Mouse (Mus musculus) erythroblast, embryonic 14.5 days (primary cell): ENCODE data around the gene Ccdc61. TPM values are rescaled to one million over a fixed set of nuclear protein-coding genes. Genes with fewer than 3 reads are reported as not detected.

Source experiments
- H3K27me3 ChIP-seq: 2 replicates; pipeline ENCODE4 v1.6.1; 2012; ENCODE audit warnings: inconsistent platforms; ENCODE audit not compliant: control insufficient read depth
- H3K36me3 ChIP-seq: 2 replicates; pipeline ENCODE4 v1.6.1; 2012; ENCODE audit warnings: mild to moderate bottlenecking, inconsistent platforms; ENCODE audit not compliant: control insufficient read depth
- H3K4me1 ChIP-seq: 2 replicates; pipeline ENCODE4 v1.6.1; 2012; ENCODE audit warnings: inconsistent platforms; ENCODE audit not compliant: control insufficient read depth
- H3K4me3 ChIP-seq: replicated peaks from 2 replicates; pipeline ENCODE3; 2012; ENCODE audit warnings: moderate library complexity, mild to moderate bottlenecking, inconsistent platforms
- H3K9me3 ChIP-seq: 2 replicates; pipeline ENCODE4 v1.6.1; 2012; ENCODE audit warnings: low read length, inconsistent platforms, mixed read lengths; ENCODE audit not compliant: control insufficient read depth
- GATA1 ChIP-seq: IDR thresholded peaks from 2 replicates; pipeline ENCODE4 v1.6.1; 2012; ENCODE audit warnings: low read length, inconsistent platforms, mixed read lengths
- TAL1 ChIP-seq: IDR thresholded peaks from 3 replicates; pipeline ENCODE4 v1.6.1; 2012; ENCODE audit warnings: low read length, inconsistent platforms, mixed read lengths
- polyA plus RNA-seq: library from polyadenylated mRNA; stranded (reverse); fragments of >175 nt; gene quantifications from 2 replicates; pipeline ENCODE4 v1.2.3, GENCODE M21; 2012

Ccdc61 gene
- 3.1 and 4.5 TPM in 2 replicates for polyA plus RNA-seq

- Histone ChIP-seq H3K9me3 (no peaks in the 10 kb centered on the region), H3K4me3 (peak within 1 kb of the TSS; percentile 78), H3K27me3 (peaks cover 5% of the 10 kb centered on the region; the same call in 1 of the 2 replicates), H3K36me3 (peaks cover 8% of the 10 kb centered on the region), H3K4me1 (peaks cover 29% of the 10 kb centered on the region)
- TF ChIP-seq GATA1 (no peak), TAL1 (no peak)
Measured at GRCm38 (mm10) chr7:18910241-18910831, at the start of gene Ccdc61. Gene Ccdc61, minus strand, starts transcription at chr7:18910415.

GRCm38 (mm10) chr7:18959446-18959845, 49.2 kb upstream of the Ccdc61 start:
- H3K9me3 ChIP-seq, result peaks cover 7% of the 10 kb centered on the region; the same call in 1 of the 2 replicates
- no peaks in the 10 kb centered on the region; the same call in 1 of the 2 replicates for H3K4me1 ChIP-seq
- no peak for TF ChIP-seq GATA1
- TF ChIP-seq TAL1, result no peak
- H3K4me3 ChIP-seq, result no peak overlapping the region
- no peaks in the 10 kb centered on the region for H3K36me3 ChIP-seq
- peaks cover 95% of the 10 kb centered on the region for H3K27me3 ChIP-seq

- Histone ChIP-seq H3K27me3 (peaks cover 85% of the 10 kb centered on the region), H3K4me1 (no peaks in the 10 kb centered on the region; the same call in 1 of the 2 replicates), H3K4me3 (peak overlapping the region; percentile 29), H3K9me3 (peaks cover 7% of the 10 kb centered on the region; the same call in 1 of the 2 replicates), H3K36me3 (no peaks in the 10 kb centered on the region)
- TF ChIP-seq GATA1, result no peak
- no peak for TF ChIP-seq TAL1
Measured at GRCm38 (mm10) chr7:18958384-18958766, 48.2 kb upstream of the Ccdc61 start.

DNA sequence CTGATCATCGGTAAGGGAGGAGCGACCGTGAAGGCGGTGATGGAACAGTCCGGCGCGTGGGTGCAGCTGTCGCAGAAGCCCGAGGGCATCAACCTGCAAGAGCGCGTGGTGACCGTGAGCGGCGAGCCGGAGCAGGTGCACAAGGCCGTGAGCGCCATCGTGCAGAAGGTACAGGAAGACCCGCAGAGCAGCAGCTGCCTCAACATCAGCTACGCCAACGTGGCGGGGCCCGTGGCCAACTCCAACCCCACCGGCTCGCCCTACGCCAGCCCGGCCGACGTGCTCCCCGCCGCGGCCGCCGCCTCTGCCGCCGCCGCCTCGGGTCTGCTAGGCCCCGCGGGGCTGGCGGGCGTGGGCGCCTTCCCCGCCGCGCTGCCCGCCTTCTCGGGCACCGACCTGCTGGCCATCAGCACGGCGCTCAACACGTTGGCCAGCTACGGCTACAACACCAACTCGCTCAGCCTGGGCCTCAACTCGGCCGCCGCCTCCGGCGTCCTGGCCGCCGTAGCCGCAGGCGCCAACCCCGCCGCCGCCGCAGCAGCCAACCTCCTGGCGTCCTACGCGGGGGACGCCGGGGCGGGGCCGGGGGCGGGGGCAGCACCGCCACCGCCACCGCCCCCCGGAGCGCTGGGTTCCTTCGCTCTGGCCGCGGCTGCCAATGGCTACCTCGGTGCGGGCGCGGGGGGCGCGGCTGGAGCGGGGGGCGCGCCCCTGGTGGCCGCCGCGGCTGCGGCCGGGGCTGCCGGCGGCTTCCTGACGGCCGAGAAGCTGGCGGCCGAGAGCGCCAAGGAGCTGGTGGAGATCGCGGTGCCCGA, 47.6 kb upstream of the Ccdc61 start:
- peak overlapping the region; percentile 42 for H3K4me3 ChIP-seq
- H3K4me1 ChIP-seq, result no peaks in the 10 kb centered on the region; the same call in 1 of the 2 replicates

DNA sequence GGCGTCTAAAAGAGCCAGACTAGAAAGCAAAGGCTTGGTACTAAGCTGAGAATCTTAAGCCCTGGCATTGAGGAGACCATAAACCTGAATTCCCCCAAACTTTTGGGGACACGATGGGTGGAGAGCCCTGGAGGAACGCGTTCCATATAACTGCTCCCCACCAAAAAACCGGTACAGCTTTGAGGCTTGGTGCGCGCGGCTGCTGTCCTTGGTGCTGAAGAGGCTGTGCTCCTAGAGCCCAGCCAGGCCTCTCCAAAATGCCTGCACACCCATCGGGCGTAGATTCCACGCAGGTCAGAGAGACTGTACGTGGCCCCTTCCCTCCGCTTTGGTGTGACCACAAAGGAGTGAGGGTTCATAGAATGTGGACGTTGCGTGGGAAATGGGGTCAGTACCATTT, 41.2 kb upstream of the Ccdc61 start:
- Histone ChIP-seq H3K9me3 (no peaks in the 10 kb centered on the region), H3K27me3 (peaks cover 18% of the 10 kb centered on the region), H3K36me3 (no peaks in the 10 kb centered on the region), H3K4me3 (no peak overlapping the region), H3K4me1 (no peaks in the 10 kb centered on the region)
- TF ChIP-seq TAL1, result no peak
- TF ChIP-seq GATA1, result no peak

More for the DNA sequence above, 47.6 kb upstream of the Ccdc61 start:
- H3K27me3 ChIP-seq, result peaks cover 79% of the 10 kb centered on the region
- TF ChIP-seq GATA1, result no peak
- TF ChIP-seq TAL1, result no peak
- no peaks in the 10 kb centered on the region for H3K36me3 ChIP-seq
- peaks cover 7% of the 10 kb centered on the region; the same call in 1 of the 2 replicates for H3K9me3 ChIP-seq

DNA sequence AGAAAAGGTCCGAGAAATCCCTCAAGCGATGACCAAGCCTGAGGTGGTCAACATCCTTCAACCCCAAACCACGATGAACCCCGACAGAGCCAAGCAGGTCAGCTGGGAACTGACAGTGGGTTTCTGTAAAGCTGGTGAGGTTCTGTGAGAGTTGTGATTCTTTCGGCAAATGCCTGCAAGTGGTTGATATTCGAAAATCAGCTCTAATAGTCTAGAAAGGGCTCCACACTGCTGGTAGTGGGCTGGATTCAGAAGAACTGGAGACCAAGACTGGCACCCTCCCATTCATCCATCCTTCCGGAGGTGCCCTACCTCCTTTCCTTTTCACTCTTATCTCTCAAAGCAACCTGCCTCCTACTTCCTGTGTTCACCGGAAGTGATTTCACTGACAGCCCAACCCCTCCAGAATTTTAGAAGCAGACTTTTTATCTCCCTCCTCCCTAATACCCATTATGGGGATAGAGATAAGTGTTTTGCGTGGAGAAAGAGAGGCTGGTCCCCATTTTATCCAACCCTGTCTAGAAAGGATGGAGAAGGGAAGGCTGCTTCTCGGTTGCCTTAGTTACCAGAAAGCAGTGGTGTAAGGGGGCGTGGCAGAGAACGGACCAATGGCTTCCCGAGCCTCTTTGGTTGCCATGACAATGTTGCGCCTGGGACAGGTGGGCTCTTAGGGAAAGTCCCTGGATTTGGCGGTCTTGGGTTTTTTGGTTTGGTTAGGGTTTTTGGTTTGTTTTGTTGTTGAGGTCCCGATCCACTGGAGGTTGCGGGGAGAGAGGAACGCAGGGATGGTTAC, 40.5 kb upstream of the Ccdc61 start:
- Histone ChIP-seq H3K4me3 (no peak overlapping the region), H3K27me3 (peaks cover 11% of the 10 kb centered on the region), H3K9me3 (no peaks in the 10 kb centered on the region), H3K36me3 (no peaks in the 10 kb centered on the region), H3K4me1 (no peaks in the 10 kb centered on the region)
- no peak for TF ChIP-seq TAL1
- TF ChIP-seq GATA1, result no peak

DNA sequence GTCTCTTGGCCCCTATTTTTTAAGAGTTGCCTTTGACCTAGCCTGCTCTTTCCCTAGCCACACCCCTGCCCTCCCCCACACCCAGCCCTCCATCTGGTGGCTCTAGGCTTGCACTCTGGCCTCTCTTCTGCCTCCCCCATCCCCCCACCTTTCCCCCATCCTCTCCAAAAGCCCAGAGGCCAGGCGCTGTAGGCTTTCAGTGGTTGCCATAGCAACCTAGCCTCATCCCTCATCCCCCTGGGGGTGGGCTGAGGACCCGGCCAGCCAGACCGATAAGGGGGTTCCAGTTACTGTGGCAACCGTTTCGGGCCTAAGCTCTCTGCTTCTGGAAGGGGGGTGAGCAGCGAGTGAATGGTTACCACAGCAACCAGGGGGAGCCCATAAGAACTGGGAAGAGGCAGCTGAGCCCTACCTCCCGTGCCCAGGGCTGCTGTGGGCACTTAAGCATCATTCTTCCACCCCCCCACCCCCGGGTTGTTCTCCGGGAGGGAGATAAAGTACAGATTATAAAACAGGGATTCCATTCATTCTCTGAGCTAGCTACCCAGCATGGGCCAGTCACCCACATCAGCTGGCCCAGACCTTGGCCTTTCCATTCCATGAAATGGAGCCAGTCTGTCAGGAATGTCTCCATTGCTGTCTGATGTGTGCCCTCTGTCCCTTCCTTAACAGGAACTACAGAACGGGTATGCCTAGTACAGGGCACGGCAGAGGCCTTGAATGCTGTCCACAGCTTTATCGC, 39.7 kb upstream of the Ccdc61 start:
- Histone ChIP-seq H3K4me3 (no peak overlapping the region), H3K4me1 (no peaks in the 10 kb centered on the region), H3K9me3 (no peaks in the 10 kb centered on the region), H3K36me3 (no peaks in the 10 kb centered on the region), H3K27me3 (peaks cover 7% of the 10 kb centered on the region)
- TF ChIP-seq TAL1 (no peak), GATA1 (no peak)

DNA sequence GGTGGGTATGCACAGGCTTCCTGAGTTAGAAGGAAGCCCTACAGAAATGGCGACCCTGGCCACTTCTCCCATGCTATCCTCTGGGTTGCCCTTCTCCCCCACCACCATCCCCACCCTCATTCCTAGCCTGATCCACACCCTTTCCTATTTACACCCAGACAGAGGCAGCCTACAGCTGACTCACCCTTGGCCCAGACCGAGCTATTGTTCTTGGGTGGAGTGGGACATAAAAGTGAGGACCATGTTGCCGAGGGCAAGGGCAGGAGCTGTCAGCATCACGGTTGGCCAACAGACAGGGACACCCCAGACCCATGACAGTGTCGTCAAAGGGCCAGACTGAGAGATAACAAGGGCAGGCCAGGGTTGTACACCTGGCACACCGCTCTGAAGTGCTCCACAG, 37.9 kb upstream of the Ccdc61 start:
- Histone ChIP-seq H3K4me1 (no peaks in the 10 kb centered on the region), H3K4me3 (no peak overlapping the region), H3K36me3 (no peaks in the 10 kb centered on the region), H3K9me3 (no peaks in the 10 kb centered on the region), H3K27me3 (0 out of 2 replicates have a peak, but pooled peaks cover 3% of the 10 kb centered on the region)
- TF ChIP-seq GATA1 (no peak), TAL1 (no peak)
